Mouse (Mus musculus): ENCODE measurements around the gene Gabrd.

The Gabrd gene

GRCm38 (mm10) chr4:155382752-155383151, 15.2 kb downstream of the Gabrd start:
- DNase-seq: peak in 1 of 2 experiments; percentile 36

GRCm38 (mm10) chr4:155381974-155382373, 15.9 kb downstream of the Gabrd start:
- DNase-seq: no peak

- DNase-seq: peak; percentile 71 to 72
These were observed 25.8 kb downstream of the Gabrd start for GRCm38 (mm10) chr4:155371797-155372735.

- DNase-seq: peak; percentile 56 to 72
These were observed 26.9 kb downstream of the Gabrd start for GRCm38 (mm10) chr4:155370737-155371715.

GRCm38 (mm10) chr4:155368684-155369083, 29.2 kb downstream of the Gabrd start:
- peak; percentile 93 to 97 for DNase-seq

- no peak for DNase-seq
These were observed 30.2 kb downstream of the Gabrd start for GRCm38 (mm10) chr4:155367739-155368138.

- no peak for DNase-seq
These were observed 31.1 kb downstream of the Gabrd start for GRCm38 (mm10) chr4:155366784-155367183.

GRCm38 (mm10) chr4:155362443-155362842, 35.5 kb downstream of the Gabrd start:
- DNase-seq: no peak

GRCm38 (mm10) chr4:155361303-155361791, 36.6 kb downstream of the Gabrd start, which contains the start of gene Prkcz:
Prkcz (minus strand) TSS chr4:155361361.
- peak; percentile 82 to 85 for DNase-seq

- DNase-seq: no peak
These were observed 37.1 kb downstream of the Gabrd start for GRCm38 (mm10) chr4:155360856-155361255.

GRCm38 (mm10) chr4:155359560-155360464, 38.1 kb downstream of the Gabrd start:
- DNase-seq: peak in 1 of 2 experiments; percentile 25

- DNase-seq: no peak
These were observed 40.3 kb downstream of the Gabrd start for GRCm38 (mm10) chr4:155357601-155358000.

- no peak for DNase-seq
These were observed 41.6 kb downstream of the Gabrd start for GRCm38 (mm10) chr4:155356354-155356753.

GRCm38 (mm10) chr4:155354546-155354945, 43.4 kb downstream of the Gabrd start:
- DNase-seq: no peak

GRCm38 (mm10) chr4:155354035-155354434, 43.9 kb downstream of the Gabrd start:
- no peak for DNase-seq

- DNase-seq: no peak
These were observed 45.3 kb downstream of the Gabrd start for GRCm38 (mm10) chr4:155352581-155352980.

- DNase-seq: no peak
These were observed 51.6 kb downstream of the Gabrd start for GRCm38 (mm10) chr4:155346350-155346749.

GRCm38 (mm10) chr4:155345608-155345953, 52.3 kb downstream of the Gabrd start:
- peak; percentile 82 to 85 for DNase-seq

GRCm38 (mm10) chr4:155344716-155345607, 53.0 kb downstream of the Gabrd start:
- peak; percentile 64 to 66 for DNase-seq

- DNase-seq: peak in 1 of 2 experiments; percentile 50
These were observed 53.7 kb downstream of the Gabrd start for GRCm38 (mm10) chr4:155344299-155344600.

All from cerebellum, postnatal 14 days (tissue).